Mouse (Mus musculus): ENCODE measurements around the gene Gad2. TPM values are rescaled to one million over a fixed set of nuclear protein-coding genes. Genes with fewer than 3 reads are reported as not detected.

Gad2 gene
- total RNA-seq, 2 experiments from 2014 or later = 0.06 to 0.82 TPM

DNA sequence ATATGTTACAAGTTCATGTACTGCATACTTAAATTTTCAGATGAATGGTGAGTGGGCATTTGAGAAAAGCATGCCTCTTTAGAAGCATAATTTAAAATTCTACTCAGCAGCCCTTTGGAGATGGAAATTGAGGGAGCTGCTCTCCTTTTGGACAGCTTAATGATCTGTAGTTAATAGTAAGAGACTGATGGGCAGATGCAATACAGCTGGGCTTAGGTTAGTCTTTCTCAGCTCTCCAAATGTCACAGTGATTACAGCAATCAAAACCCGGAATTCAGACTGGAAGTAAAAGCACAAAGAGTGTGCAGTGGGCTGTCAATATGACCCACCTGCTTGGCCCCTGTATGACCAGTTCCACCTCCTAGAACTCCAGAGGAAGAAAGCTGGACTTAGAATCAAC is 24.1 kb downstream of the Gad2 start:
- no peak for DNase-seq (ENCODE audit: low spot score in 2 of 2)

DNA sequence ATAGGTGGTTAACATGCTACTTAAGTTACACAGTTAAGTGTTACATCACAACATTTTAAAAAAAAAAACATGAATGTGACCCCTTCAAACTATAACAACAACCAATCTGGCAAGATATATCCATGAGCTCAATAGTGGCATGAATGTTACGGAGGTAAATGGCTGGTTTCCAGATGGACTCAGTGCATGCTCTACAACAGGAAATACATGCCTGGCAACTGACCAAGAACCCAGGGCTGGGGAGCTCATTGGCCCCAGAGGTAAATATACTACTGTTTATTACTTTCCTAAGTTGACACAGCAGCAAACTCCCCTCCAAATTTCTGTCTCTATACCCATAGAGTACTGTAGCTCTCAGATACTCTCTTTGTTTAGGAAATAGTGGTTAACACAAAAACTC is 26.4 kb downstream of the Gad2 start:
- DNase-seq (ENCODE audit: low spot score in 2 of 2) = no peak

DNA sequence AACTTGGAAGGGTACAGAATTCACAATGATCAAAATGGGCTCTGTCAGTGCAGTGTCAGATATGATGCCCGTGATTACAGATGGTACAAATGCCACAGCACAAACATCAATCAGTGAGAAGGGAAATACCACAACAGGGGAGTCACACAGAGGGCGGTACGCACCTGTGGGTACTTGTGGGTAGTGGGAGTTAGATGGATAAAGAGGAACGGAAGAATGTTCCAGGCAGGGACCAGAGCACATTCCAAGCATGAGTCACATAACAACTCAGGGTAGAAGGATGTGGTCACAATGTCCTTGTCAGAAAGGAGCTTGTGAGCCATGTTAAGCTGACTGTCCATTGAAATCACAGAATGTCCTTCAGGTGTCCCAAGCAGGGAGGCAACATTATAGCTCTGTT is 29.8 kb downstream of the Gad2 start:
- DNase-seq (ENCODE audit: low spot score in 2 of 2) = no peak

DNA sequence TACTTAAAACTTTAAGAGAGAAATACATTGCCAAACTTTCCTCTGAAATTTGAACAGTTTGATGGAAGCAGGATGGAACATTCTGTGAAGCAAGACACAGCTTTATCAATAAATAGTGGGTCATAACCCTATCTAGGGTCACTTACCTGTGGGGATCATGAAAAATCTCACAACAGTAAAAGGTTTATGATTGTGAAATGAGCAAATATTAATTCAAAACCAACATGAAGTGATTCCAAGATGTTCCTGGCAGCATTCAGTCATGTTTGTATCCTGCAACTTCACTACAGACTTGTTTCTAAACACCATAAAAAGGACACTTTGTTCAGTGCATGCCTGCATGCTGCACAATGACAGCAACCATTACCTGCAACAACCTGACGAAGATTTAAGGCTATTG is 41.7 kb downstream of the Gad2 start:
- no peak for DNase-seq (ENCODE audit: low spot score in 2 of 2)

DNA sequence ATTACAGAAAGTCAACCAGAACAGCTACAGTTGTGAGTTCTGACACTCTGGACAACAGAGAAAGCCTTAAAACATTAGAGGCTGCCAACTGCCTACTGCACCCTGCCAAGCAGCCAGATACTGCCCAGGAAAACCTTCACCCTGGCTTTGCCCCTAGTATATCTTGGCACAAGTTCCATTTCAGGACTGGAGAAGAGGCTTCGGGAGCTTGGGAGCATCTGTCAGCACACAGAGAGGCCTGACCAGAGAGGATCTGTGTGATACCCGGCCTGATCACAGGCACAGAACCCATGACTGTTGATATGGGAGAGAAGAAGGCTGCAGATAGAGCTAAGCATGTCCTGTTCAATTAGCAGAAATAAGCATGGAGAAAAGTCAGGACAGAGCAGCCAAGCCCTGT is 48.4 kb downstream of the Gad2 start:
- no peak for DNase-seq (ENCODE audit: low spot score in 2 of 2)

DNA sequence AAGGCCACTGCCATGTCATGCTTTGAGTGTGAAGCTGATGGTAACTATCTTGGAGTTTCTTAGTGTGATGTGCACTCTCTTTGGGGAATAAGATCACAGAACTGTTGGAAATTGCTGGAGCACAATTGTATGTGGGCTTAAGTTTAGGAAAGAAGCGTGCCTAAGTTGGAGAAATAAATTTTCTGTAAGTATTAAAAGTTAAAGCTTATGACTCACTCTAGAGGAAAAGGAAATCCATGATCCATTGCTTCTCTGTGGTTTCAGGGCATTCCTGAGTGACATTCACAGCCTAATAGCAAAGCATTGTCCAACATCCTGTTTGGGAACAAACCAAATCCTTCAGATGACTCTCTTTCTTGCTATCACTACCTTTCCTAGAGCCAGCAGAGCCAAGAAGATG is 49.3 kb downstream of the Gad2 start:
- DNase-seq (ENCODE audit: low spot score in 2 of 2) = no peak

DNA sequence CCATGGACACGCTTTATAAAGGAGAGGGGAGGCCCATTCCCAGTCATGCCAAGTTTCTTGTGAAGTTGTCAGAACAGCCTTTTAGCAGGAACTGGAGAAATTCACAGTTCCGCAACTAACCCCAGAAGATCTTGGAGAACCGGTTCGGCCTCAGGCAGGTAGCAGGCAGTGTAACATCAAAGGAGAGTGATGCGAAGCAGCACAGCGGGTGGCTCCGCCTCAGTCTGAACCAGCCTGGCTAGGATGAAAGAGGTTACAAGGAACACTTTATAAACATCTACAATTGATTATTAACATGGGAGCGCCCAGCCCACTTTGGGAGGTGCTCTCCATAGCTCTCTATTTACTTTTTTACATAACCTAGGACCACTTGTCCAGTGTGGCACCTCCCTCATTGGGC is 55.1 kb downstream of the Gad2 start:
- DNase-seq (ENCODE audit: low spot score in 2 of 2) = no peak

DNA sequence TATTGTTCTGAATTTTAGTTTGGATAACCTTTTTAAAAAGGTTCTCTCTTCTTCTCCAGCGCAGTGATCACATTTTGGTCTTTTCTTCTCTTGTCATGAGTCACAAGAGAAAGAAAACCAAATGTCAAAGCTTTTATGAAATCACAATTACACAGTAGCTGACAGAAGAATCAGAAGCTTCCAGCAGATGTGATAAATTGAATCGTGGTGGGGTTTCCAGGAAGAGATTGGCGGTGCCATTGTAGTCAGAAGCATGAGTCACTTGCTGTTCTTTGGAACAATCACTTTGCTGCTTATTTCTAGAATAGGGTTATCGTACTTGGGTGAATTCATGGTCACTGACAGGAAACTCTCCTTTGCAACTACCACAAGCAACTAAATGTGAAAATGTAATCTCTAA is 57.9 kb downstream of the Gad2 start:
- no peak for DNase-seq (ENCODE audit: low spot score in 2 of 2)

DNA sequence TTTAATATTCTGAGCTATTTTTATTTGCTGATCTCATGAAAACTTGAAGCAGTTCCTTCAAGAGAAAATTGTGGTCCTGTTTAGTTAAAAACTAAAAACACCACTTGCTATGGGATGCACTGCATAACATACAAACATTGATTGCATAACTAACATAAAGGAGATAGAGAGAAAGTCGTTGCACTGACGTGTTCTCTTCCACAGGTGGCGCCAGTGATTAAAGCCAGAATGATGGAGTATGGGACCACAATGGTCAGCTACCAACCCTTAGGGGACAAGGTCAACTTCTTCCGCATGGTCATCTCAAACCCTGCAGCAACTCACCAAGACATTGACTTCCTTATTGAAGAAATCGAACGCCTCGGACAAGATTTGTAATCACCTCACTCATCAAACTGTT is 68.0 kb downstream of the Gad2 start:
- no peak for DNase-seq (ENCODE audit: low spot score in 2 of 2)

DNA sequence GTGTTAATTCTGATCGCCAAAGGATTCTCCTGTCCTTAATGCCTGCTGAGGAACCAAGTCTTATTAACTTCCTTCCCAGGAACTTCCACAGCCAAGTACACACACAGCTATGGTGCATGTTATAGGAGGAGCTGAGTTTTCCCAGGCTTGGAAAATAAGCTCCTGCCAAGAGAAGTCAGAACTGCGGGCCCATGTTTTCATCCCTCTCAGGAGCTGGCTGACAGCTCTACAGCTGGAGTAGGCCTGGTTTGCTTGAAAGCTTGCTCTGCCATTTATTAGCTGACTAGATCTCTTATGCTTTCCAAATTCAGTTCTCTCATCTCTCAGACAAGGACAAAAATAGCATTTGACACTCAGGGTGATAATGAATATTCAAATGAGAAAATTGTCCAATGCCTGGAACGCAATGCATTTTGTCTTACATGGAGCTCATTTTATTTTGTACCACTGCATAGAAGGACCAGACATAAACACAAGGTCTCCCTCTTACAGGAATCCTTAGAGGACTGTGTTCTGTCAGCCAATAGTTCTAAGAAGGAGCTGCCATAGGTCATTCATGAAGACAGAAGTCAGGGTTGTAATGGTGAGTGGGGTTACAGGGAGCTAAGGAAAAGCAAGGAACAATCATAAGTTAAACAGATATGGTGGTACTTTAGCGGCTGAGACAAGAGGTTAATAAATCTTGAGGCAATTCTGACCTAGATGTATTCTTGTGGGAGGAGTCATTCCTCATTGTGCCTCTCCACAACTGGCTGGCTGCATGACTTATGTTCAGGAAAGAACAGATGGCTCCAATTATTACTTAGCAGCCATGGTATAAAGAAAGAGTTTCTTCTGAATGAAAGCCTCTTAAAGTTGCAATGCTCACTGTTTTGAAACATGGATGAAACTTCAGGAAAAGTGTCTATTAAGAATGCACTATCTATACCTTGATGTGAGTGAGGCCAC is 83.0 kb downstream of the Gad2 start:
- no peak for DNase-seq (ENCODE audit: low spot score in 2 of 2)

DNA sequence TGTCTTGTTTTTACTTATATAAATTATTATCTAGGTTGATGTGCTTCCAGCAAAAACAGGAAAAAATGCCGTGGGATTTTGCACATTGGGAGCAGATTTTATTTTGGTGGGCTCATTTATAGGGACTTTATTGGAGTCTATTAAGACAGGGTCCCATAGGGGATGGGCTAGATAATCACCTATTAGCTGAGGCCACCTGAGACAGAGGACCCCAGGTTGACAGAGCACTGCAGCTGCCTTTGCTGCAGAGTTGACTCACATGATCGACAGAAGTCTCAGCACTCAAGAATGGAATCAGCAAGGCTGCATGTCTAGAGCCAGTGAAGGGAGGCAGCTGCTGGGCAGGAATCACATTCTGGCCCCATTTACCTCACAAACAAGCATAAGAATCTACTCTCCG is 84.2 kb downstream of the Gad2 start:
- DNase-seq (ENCODE audit: low spot score in 2 of 2) = no peak

DNA sequence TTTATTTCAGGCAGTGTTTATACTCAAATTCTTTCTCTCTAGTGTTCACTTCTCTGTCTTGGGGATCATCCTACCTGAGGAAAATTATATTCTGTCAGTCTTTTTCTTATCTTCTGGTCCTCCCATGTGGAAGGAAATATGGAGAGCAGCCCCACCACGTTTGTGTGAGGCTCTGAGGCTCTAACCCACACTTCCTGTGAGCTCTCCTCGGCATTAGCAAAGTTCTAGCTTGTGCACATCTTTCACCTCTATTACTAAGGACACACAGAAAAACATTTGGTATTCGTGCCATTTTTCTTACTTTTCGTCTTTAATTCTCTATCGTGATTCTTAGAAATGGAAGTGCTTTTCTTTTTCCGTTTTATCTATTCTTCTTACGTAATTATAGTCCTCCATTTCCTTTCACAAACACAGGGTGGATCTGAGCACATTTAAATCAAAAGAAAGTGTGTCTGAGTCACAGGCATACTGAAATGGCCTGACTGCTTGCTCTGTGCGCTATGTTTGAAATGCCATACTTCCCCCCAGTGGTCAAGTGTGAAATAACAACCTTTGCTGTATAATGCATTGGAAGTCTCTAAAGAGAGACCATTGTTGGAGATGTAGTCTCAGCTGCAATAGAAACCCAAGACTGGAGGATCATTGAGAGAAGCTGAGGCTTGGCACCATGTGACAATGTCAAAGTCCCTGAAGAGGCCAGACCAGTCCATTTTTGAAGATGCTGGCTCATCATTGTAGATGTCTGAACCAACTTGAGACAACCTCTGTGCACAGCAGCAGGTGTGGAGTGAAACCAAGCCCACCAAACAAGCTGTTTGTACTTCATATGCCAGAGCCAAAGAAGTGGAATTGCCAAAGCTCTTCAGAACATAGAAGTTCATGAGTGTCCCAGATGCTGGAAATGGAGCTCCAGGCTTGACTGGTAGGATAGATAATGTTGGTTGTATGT is 99.8 kb downstream of the Gad2 start:
- peak in 1 of 2 experiments; percentile 16 for DNase-seq (ENCODE audit: low spot score in 2 of 2)

DNA sequence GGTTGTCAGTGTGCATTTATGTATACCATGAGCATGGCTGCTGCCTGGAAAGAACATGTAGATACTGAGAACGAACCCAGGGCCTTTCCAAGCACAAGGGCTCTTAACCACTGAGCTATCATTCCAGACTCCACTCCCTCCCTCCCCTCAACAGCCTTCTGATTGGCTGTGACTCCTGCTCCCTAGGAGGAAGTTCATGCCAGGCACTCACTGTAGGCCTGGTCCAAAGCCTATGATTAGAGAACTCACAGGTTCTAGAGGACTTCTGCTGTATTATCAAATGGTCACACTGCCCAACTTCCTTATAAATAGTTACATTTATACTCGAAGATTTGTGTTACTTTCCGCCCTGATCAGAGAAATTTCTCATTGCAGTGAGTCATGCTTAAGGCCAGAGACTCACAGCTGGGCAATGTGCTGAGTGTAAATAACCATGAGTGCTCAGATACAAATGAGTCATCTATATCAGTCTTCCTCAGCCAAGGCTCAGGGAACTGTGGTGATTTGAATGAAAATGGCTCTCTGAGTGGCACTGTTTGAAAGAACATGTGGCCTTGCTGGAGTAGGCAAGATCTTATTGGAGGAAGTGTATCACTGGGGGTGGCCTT is 102.0 kb downstream of the Gad2 start:
- DNase-seq (ENCODE audit: low spot score in 2 of 2) = no peak

DNA sequence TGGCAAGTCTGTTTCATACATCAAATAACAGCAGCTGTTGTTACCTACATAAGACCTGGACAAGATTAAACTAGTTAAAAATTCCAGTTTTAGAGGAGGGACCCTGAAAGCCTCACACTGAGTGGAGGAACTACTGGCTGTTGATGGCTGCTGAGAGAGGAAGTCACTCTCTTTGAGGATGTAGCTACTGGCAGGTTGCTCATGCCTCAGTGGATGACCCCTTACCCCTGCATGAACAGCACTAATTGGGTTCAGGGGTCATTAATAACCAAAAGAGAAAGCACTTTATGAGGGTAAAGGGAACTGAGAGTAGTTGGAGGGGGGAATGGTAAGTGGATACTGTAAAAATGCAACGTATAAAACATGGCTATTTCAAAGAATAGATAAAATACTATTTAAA is 105.1 kb downstream of the Gad2 start:
- no peak for DNase-seq (ENCODE audit: low spot score in 2 of 2)

DNA sequence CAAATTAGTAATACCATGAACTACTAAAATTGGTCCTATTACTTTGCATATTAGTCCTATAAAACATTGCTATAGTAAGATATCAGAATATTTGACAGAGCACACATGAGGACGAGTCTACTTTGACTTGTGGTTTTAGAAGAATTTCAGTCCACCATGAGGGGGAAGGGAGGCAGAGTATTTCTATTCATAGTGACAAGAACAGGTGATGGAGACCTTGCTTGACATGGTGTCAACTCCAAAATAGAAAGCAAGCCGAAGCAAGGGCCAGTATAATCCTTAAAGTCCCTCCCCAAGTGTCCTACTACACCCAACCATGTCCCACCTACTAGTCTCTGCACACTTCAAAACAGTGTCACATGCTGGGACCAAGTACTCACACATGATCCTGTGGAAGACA is 114.1 kb downstream of the Gad2 start:
- DNase-seq (ENCODE audit: low spot score in 2 of 2) = no peak

DNA sequence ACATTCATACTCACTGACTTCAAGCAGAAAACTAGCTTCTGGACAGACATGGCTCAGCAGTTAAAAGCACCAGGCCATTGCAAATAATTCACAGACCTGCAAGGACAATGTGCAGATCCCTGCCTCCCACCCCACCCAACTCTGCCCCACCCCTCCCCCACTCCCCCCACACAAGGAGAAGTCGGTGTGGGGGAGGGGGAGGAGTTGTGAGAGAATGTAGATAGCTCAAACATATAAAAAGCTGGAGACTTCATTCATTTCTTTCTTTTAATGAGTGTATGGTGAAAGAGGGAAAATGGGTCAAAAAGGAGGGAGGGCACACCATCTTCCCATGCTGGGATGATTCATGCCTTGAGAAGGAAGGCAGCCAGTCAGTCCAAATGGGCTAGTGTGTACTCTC is 117.4 kb downstream of the Gad2 start:
- DNase-seq (ENCODE audit: low spot score in 2 of 2) = no peak

DNA sequence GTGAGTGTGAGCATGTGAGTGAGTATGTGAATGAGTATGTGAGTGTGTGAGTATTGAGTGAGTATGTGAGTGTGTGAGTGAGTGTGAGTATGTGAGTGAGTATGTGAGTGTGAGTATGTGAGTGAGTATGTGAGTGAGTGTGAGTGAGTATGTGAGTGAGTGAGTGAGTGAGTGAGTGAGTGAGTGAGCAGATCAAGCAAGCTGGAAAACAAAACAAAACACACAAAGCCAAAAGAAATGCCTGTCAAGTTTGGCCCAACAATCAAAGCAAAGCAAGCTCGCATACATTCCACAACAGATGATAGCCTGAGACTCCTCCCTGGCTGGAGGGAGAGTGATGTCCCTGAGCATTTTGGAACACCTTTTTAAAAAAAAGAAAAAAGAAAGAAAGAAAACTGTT is 118.4 kb downstream of the Gad2 start:
- DNase-seq (ENCODE audit: low spot score in 2 of 2) = no peak

DNA sequence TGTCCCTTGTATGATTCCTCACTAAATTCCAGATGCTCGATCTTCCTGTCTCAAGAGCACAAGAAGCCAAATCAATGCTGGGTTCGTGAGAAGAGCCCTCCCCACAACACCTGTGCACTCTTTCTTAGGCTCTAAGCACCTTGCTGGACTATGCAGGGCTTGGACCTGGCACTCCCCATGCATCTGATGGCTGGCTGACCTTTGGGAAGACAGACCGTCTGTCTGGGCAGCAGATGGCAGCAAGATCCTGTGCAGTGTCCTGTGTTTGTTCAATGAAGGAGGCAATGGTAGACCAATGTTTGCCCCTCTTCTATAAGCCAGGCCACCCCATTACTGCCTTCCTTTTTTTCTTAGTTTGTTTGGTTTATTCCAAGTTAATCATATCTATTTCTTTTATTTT is 119.2 kb downstream of the Gad2 start:
- DNase-seq (ENCODE audit: low spot score in 2 of 2) = no peak

Measured in adrenal gland, postnatal 4 days (tissue).